Mouse (Mus musculus): ENCODE data around the gene Pnmt. TPM values are rescaled to one million over a fixed set of nuclear protein-coding genes. Genes with fewer than 3 reads are reported as not detected.
A peak's percentile ranks its signal among the peaks of the same experiment; 100 is the strongest.

Pnmt gene
- polyA plus RNA-seq, 1 experiment: not detected

DNA sequence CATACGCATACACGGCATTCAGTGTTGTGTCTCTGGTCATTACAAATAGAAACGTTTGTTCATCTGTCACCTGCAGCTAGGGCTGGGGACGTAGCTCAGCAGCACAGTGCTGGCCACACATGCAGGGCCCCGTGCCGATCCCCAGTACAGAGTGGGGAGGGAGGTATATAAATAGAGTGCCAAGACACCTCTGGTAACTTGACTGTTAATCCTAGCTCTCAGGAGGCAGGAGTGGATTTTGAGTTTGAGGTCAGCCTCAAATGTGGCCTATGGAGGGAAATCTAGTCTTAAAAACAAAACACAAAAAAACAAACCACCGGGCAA lies 18.4 kb upstream of the Pnmt start:
- no peak overlapping the region for H3K27ac ChIP-seq (ENCODE audit: insufficient read depth, low read depth, low read length)
- no peak for DNase-seq
- H3K4me3 ChIP-seq (ENCODE audit: insufficient read depth, low read depth, low read length): no peak overlapping the region
- TF ChIP-seq CTCF (conservative IDR thresholded peaks at IDR 0.05; ENCODE audit: insufficient read depth, insufficient read length, low read depth, low read length) (no peak), POLR2A (IDR thresholded peaks at IDR 0.05; ENCODE audit: low read depth, low read length) (no peak)
- H3K27me3 ChIP-seq (replicated peaks; ENCODE audit: control insufficient read depth, insufficient read depth, low read length): no peaks in the 10 kb centered on the region
- no peaks in the 10 kb centered on the region for H3K36me3 ChIP-seq (ENCODE audit: control insufficient read depth, insufficient read depth, low read length)
- peaks cover 4% of the 10 kb centered on the region for H3K4me1 ChIP-seq (ENCODE audit: control insufficient read depth, insufficient read depth, low read length)
- 64% methylated on average over 7 of the region's 7 CpGs for WGBS

DNA sequence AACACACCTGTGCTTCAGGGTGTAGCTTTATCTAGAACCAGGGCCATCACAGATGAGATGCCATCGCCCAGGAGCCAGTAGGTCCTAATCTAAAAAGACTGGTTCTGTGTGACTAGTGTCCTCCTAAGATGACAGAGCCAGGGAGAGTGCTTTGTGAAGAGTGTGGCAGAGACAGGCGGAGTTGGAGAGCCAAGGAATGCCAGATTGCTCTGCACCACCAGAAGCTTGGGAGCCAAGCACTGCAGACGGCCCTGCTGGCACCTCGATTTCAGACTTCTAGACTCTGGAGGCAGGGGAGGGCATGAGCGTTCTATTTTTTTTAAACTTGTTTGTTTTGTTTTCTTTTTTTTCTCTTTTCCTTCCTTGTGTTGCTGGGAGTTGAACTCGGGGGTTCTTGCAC lies 16.9 kb upstream of the Pnmt start:
- no peak overlapping the region for H3K27ac ChIP-seq (ENCODE audit: insufficient read depth, low read depth, low read length)
- DNase-seq: no peak

DNA sequence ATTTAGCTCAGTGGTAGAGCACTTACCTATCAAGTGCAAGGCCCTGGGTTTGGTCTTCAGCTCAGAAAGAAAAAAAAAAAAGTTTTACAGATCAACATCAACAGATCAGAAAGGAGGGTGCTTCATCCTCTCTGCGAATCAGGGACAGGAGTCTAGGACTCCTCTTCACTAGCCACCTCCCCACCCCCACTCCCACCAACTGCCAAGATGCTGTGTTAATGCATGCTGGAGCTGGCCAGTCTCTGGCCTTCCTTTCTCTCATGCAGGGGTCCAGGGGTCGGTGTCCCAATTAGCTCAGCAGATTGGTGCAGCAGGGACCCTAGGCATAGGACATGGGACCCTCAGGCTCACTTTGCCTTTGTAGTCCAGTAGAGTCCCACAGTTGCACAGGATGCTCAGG lies 15.7 kb upstream of the Pnmt start:
- Histone ChIP-seq H3K27me3 (replicated peaks; ENCODE audit: control insufficient read depth, insufficient read depth, low read length) (no peaks in the 10 kb centered on the region), H3K36me3 (ENCODE audit: control insufficient read depth, insufficient read depth, low read length) (no peaks in the 10 kb centered on the region; the same call in 1 of the 2 replicates), H3K4me3 (ENCODE audit: insufficient read depth, low read depth, low read length) (no peak overlapping the region), H3K27ac (ENCODE audit: insufficient read depth, low read depth, low read length) (no peak overlapping the region), H3K4me1 (ENCODE audit: control insufficient read depth, insufficient read depth, low read length) (peaks cover 4% of the 10 kb centered on the region)
- DNase-seq: no peak
- no peak for TF ChIP-seq CTCF (conservative IDR thresholded peaks at IDR 0.05; ENCODE audit: insufficient read depth, insufficient read length, low read depth, low read length)
- TF ChIP-seq POLR2A (IDR thresholded peaks at IDR 0.05; ENCODE audit: low read depth, low read length): no peak
- WGBS: 93% methylated on average over 2 of the region's 2 CpGs

More for the DNA sequence above, 16.9 kb upstream of the Pnmt start:
- Histone ChIP-seq H3K4me3 (ENCODE audit: insufficient read depth, low read depth, low read length) (no peak overlapping the region), H3K36me3 (ENCODE audit: control insufficient read depth, insufficient read depth, low read length) (no peaks in the 10 kb centered on the region), H3K27me3 (replicated peaks; ENCODE audit: control insufficient read depth, insufficient read depth, low read length) (no peaks in the 10 kb centered on the region), H3K4me1 (ENCODE audit: control insufficient read depth, insufficient read depth, low read length) (peaks cover 4% of the 10 kb centered on the region)
- 74% methylated on average over 6 of the region's 6 CpGs for WGBS
- no peak for TF ChIP-seq CTCF (conservative IDR thresholded peaks at IDR 0.05; ENCODE audit: insufficient read depth, insufficient read length, low read depth, low read length)
- no peak for TF ChIP-seq POLR2A (IDR thresholded peaks at IDR 0.05; ENCODE audit: low read depth, low read length)

- no peaks in the 10 kb centered on the region; the same call in 1 of the 2 replicates for H3K36me3 ChIP-seq (ENCODE audit: control insufficient read depth, insufficient read depth, low read length)
- 69% methylated on average over 10 of the region's 10 CpGs for WGBS
- no peak overlapping the region for H3K4me3 ChIP-seq (ENCODE audit: insufficient read depth, low read depth, low read length)
- H3K27me3 ChIP-seq (replicated peaks; ENCODE audit: control insufficient read depth, insufficient read depth, low read length): no peaks in the 10 kb centered on the region
- no peak overlapping the region for H3K27ac ChIP-seq (ENCODE audit: insufficient read depth, low read depth, low read length)
- H3K4me1 ChIP-seq (ENCODE audit: control insufficient read depth, insufficient read depth, low read length): peaks cover 4% of the 10 kb centered on the region
- no peak for DNase-seq
- no peak for TF ChIP-seq CTCF (conservative IDR thresholded peaks at IDR 0.05; ENCODE audit: insufficient read depth, insufficient read length, low read depth, low read length)
- TF ChIP-seq POLR2A (IDR thresholded peaks at IDR 0.05; ENCODE audit: low read depth, low read length): no peak
Observed at GRCm38 (mm10) chr11:98371556-98372240, 14.6 kb upstream of the Pnmt start.

DNA sequence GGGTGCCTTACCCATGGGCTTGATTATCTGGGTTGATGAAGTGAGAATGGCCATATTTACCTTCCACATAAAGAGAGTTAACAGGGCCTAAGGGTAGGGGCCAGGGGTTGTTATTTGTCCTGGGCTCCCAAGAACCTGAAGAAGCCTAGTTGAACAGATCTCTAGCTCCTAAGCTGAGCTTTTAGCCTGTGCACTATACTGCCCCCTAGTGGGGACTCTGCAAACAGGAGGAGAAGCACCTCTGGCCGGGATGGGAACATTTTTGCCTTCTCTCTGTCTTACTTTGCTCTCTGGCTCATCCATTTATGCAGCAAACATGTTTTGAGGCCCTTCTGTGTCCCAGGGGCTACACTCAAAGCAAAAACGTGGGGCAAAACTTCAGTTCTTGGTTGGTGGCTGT lies 13.8 kb upstream of the Pnmt start:
- Histone ChIP-seq H3K27me3 (replicated peaks; ENCODE audit: control insufficient read depth, insufficient read depth, low read length) (no peaks in the 10 kb centered on the region), H3K27ac (ENCODE audit: insufficient read depth, low read depth, low read length) (no peak overlapping the region), H3K4me1 (ENCODE audit: control insufficient read depth, insufficient read depth, low read length) (peaks cover 1% of the 10 kb centered on the region), H3K4me3 (ENCODE audit: insufficient read depth, low read depth, low read length) (no peak overlapping the region), H3K36me3 (ENCODE audit: control insufficient read depth, insufficient read depth, low read length) (no peaks in the 10 kb centered on the region; the same call in 1 of the 2 replicates)
- peak; percentile 66 for DNase-seq
- peak; percentile 84 for TF ChIP-seq CTCF (conservative IDR thresholded peaks at IDR 0.05; ENCODE audit: insufficient read depth, insufficient read length, low read depth, low read length)
- TF ChIP-seq POLR2A (IDR thresholded peaks at IDR 0.05; ENCODE audit: low read depth, low read length): no peak
- WGBS: 3% methylated on average over 2 of the region's 2 CpGs

- Histone ChIP-seq H3K36me3 (ENCODE audit: control insufficient read depth, insufficient read depth, low read length) (no peaks in the 10 kb centered on the region; the same call in 1 of the 2 replicates), H3K4me3 (ENCODE audit: insufficient read depth, low read depth, low read length) (no peak overlapping the region), H3K27ac (ENCODE audit: insufficient read depth, low read depth, low read length) (no peak overlapping the region), H3K27me3 (replicated peaks; ENCODE audit: control insufficient read depth, insufficient read depth, low read length) (no peaks in the 10 kb centered on the region), H3K4me1 (ENCODE audit: control insufficient read depth, insufficient read depth, low read length) (no peaks in the 10 kb centered on the region)
- 86% methylated on average over 6 of the region's 6 CpGs for WGBS
- TF ChIP-seq POLR2A (IDR thresholded peaks at IDR 0.05; ENCODE audit: low read depth, low read length): no peak
- TF ChIP-seq CTCF (conservative IDR thresholded peaks at IDR 0.05; ENCODE audit: insufficient read depth, insufficient read length, low read depth, low read length): no peak
- DNase-seq: no peak
Observed at GRCm38 (mm10) chr11:98373244-98373643, 13.0 kb upstream of the Pnmt start.

GRCm38 (mm10) chr11:98374266-98374665 lies 12.0 kb upstream of the Pnmt start:
- DNase-seq: no peak
- WGBS: 82% methylated on average over 8 of the region's 8 CpGs
- TF ChIP-seq POLR2A (IDR thresholded peaks at IDR 0.05; ENCODE audit: low read depth, low read length) (no peak), CTCF (conservative IDR thresholded peaks at IDR 0.05; ENCODE audit: insufficient read depth, insufficient read length, low read depth, low read length) (no peak)
- H3K27ac ChIP-seq (ENCODE audit: insufficient read depth, low read depth, low read length): no peak overlapping the region
- no peaks in the 10 kb centered on the region; the same call in 1 of the 2 replicates for H3K36me3 ChIP-seq (ENCODE audit: control insufficient read depth, insufficient read depth, low read length)
- H3K4me1 ChIP-seq (ENCODE audit: control insufficient read depth, insufficient read depth, low read length): no peaks in the 10 kb centered on the region
- H3K4me3 ChIP-seq (ENCODE audit: insufficient read depth, low read depth, low read length): no peak overlapping the region
- no peaks in the 10 kb centered on the region for H3K27me3 ChIP-seq (replicated peaks; ENCODE audit: control insufficient read depth, insufficient read depth, low read length)
